Mouse (Mus musculus) kidney, embryonic 16.5 days (tissue): ENCODE measurements at regions not wholly inside any gene's neighbourhood (a gene's known extent, or its start where the extent isn't known, plus 50 kb on each side); places are given as distances from the start of the nearest gene placed in this dataset.
"Not testable (repeated sequence)": the region's sequence is repeated elsewhere in the genome, so short reads cannot be mapped to it uniquely, and the experiment has no call there.

Source experiments
- ATAC-seq: fragments of 200-750 bp; cut with Nextera tagmentation; 2 replicates; pipeline ENCODE4 v1.8.0; 2017; ENCODE audit warnings: moderate TSS enrichment; ENCODE audit not compliant: low FRiP score, low TSS enrichment
- H3K27ac ChIP-seq: fragments of 300-500 bp; sonication (generic); 2 replicates; pipeline ENCODE4 v1.5.1; 2014; ENCODE audit warnings: low read length
- H3K27me3 ChIP-seq: fragments of 300-500 bp; sonication (generic); 2 replicates; pipeline ENCODE4 v1.6.1; 2014; ENCODE audit warnings: low read length, control low read depth, mixed read lengths; ENCODE audit not compliant: insufficient read depth
- H3K36me3 ChIP-seq: fragments of 300-500 bp; sonication (generic); 2 replicates; pipeline ENCODE4 v1.6.1; 2014; ENCODE audit warnings: low read length, control low read depth, mixed read lengths; ENCODE audit not compliant: insufficient read depth
- H3K4me1 ChIP-seq: fragments of 300-500 bp; sonication (generic); 2 replicates; pipeline ENCODE4 v1.6.1; 2014; ENCODE audit warnings: low read length, control low read depth, mixed read lengths; ENCODE audit not compliant: insufficient read depth
- H3K4me2 ChIP-seq: fragments of 300-500 bp; sonication (generic); replicated peaks from 2 replicates; pipeline ENCODE4 v1.6.1; 2014; ENCODE audit warnings: low read depth, low read length
- H3K4me3 ChIP-seq: fragments of 300-500 bp; sonication (generic); 2 replicates; pipeline ENCODE4 v1.5.1; 2014; ENCODE audit warnings: mild to moderate bottlenecking, low read length
- H3K9ac ChIP-seq: fragments of 300-500 bp; sonication (generic); replicated peaks from 2 replicates; pipeline ENCODE4 v1.6.1; 2014; ENCODE audit warnings: low read length
- H3K9me3 ChIP-seq: fragments of 300-500 bp; sonication (generic); 2 replicates; pipeline ENCODE4 v1.6.1; 2016; ENCODE audit warnings: low read length, control low read depth
- WGBS: fragments of 180-500 bp; shearing (Covaris S2); extraction: QIAGEN DNeasy Blood & Tissue Kit; methylation state at CpG from one replicate; pipeline ENCODE4 v1.1.7; 2014; 5-methylcytosine and 5-hydroxymethylcytosine counted together

DNA sequence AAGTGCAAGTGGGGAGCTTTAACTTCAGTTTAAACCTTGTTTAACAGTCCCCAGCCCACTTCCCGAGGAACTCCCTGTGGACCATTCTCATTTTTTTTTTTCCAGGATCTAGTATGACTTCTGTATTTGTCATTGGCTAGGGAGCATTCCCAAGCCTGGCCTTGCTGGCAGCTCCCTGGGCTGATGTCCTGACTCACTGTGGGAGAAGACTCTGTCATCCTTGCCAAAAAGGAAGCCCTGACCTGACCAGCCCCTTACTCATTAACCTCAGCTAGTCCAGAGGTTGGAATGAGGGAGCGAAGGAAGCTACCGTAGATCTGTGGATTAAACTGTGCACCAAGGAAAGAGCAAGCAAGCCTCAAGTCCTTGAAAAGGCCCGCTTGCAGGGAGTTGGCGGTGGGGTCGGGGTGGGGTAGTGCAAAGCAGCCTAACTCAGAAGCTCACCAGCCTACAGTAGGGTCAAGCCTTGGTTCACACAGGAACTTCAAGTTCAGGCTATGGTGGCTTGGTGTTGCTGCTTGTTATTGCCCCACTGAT, 130.3 kb downstream of the Kcnrg start:
- H3K36me3 ChIP-seq, result no peaks in the 10 kb centered on the region
- WGBS, result 65% methylated on average over 6 of the region's 6 CpGs
- ATAC-seq, result peak; percentile 80
- peak overlapping the region; percentile 75 for H3K27ac ChIP-seq
- no peaks in the 10 kb centered on the region for H3K27me3 ChIP-seq
- no peak overlapping the region for H3K4me3 ChIP-seq
- H3K9me3 ChIP-seq, result no peaks in the 10 kb centered on the region
- peak overlapping the region; percentile 22; the same call in 1 of the 2 replicates for H3K4me2 ChIP-seq
- H3K4me1 ChIP-seq, result peaks cover 23% of the 10 kb centered on the region
- no peak overlapping the region for H3K9ac ChIP-seq

DNA sequence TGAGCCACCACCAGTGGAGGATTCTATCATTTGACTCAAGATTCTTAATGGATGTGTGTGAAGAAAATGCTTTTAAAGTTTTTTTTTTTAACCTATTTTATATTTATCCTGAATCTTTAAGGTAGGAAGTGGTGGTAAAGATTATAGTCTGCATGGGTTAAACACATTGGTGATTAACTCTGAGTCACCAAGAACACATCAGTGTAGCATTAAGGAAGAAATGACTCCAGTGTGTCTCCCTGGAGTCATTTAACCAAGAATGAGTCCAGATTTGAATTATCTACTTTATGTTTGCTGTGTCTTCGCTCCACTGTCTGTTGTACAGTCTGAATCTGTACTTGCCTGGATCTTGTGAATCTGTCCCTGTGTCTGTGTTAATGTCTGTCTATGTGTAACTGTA, 132.2 kb downstream of the Kcnrg start:
- H3K27me3 ChIP-seq, result no peaks in the 10 kb centered on the region
- no peak overlapping the region for H3K4me2 ChIP-seq
- 97% methylated on average over 1 of the region's 1 CpGs for WGBS

DNA sequence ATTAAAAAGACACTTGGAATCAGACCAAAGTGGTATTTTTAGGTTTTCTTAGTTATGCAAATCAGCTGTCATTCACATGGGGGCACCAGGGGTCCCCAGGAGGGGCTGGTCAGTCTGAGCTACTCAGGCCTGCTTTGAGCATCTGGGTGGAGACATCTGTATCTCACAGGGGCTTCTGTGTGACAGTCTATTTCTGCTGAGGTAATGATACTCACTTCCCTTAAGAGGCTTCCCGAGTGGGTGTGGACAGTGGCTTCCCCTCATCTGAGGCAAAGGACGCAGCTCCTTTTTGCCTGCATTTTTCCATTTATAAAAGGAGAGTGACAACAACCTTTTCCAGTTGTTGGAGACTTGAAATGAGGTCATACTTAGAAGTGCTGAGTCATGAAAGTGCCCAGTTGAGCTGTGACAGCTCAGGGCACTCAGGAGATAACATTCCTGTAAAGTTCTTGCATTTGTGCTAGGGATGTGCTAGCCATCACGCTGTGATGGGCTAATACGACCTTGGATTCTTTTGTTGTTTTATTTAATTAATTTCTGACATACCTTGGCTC, 136.7 kb downstream of the Kcnrg start:
- ATAC-seq, result no peak
- H3K27ac ChIP-seq, result no peak overlapping the region
- H3K27me3 ChIP-seq, result no peaks in the 10 kb centered on the region
- no peaks in the 10 kb centered on the region for H3K4me1 ChIP-seq
- no peaks in the 10 kb centered on the region for H3K36me3 ChIP-seq
- no peak overlapping the region for H3K4me3 ChIP-seq
- no peak overlapping the region for H3K4me2 ChIP-seq
- 44% methylated on average over 4 of the region's 4 CpGs for whole genome bisulfite sequencing
- no peak overlapping the region for H3K9ac ChIP-seq
- no peaks in the 10 kb centered on the region for H3K9me3 ChIP-seq

More for the DNA sequence above, 132.2 kb downstream of the Kcnrg start:
- no peak overlapping the region for H3K27ac ChIP-seq
- no peaks in the 10 kb centered on the region for H3K36me3 ChIP-seq
- no peak for ATAC-seq
- H3K4me3 ChIP-seq, result no peak overlapping the region
- H3K9me3 ChIP-seq, result no peaks in the 10 kb centered on the region
- peaks cover 23% of the 10 kb centered on the region for H3K4me1 ChIP-seq
- no peak overlapping the region for H3K9ac ChIP-seq

DNA sequence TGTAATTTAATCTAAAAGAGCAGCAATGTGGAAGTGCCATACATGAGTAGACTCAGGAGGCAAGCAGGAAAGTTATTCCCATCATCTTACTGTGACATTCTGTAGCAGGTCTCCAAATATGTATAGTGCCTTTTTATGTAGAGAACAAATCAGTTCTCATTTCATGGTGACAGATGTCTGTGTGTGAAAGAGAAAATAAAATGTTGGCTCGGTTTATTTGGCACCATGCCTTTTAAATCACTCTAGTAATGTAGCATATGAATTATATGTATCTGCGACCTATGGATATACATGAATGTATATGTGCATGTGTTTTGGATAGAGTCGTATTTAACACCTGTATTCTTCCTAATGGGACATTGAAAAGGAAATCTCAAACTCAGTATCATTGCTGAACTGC, 146.2 kb downstream of the Kcnrg start:
- no peaks in the 10 kb centered on the region for H3K27me3 ChIP-seq
- H3K4me3 ChIP-seq, result no peak overlapping the region
- no peak overlapping the region for H3K9ac ChIP-seq
- H3K4me2 ChIP-seq, result no peak overlapping the region
- no peaks in the 10 kb centered on the region for H3K9me3 ChIP-seq
- 67% methylated on average over 3 of the region's 3 CpGs for WGBS
- no peaks in the 10 kb centered on the region for H3K36me3 ChIP-seq
- H3K27ac ChIP-seq, result no peak overlapping the region
- no peak for ATAC-seq
- H3K4me1 ChIP-seq, result peaks cover 10% of the 10 kb centered on the region

DNA sequence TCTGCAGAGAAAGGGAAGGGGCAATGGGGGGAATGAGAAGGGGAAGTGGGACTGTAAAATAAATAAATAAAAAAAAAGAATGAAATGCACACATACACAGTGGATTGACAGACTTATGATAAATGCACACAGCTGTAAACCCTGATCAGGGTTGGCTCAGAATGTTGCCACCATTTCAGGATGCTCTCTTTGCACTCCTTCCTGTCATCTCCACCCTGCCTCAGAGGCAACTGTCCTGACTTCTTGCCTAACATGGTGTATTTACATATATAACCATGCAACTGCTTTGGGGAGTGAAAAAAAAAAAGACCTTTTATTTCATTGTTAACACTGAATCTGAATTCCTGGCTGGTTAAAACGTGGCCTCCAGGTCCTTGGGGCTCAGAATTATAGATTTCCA, 149.4 kb downstream of the Kcnrg start:
- H3K27ac ChIP-seq, result no peak overlapping the region
- H3K36me3 ChIP-seq, result no peaks in the 10 kb centered on the region
- no peaks in the 10 kb centered on the region for H3K9me3 ChIP-seq
- H3K4me1 ChIP-seq, result peaks cover 10% of the 10 kb centered on the region
- no peak for ATAC-seq
- 14% methylated on average over 1 of the region's 1 CpGs for WGBS
- H3K27me3 ChIP-seq, result no peaks in the 10 kb centered on the region
- H3K4me3 ChIP-seq, result no peak overlapping the region
- H3K4me2 ChIP-seq, result peak overlapping the region; percentile 45; the same call in 1 of the 2 replicates
- H3K9ac ChIP-seq, result no peak overlapping the region

DNA sequence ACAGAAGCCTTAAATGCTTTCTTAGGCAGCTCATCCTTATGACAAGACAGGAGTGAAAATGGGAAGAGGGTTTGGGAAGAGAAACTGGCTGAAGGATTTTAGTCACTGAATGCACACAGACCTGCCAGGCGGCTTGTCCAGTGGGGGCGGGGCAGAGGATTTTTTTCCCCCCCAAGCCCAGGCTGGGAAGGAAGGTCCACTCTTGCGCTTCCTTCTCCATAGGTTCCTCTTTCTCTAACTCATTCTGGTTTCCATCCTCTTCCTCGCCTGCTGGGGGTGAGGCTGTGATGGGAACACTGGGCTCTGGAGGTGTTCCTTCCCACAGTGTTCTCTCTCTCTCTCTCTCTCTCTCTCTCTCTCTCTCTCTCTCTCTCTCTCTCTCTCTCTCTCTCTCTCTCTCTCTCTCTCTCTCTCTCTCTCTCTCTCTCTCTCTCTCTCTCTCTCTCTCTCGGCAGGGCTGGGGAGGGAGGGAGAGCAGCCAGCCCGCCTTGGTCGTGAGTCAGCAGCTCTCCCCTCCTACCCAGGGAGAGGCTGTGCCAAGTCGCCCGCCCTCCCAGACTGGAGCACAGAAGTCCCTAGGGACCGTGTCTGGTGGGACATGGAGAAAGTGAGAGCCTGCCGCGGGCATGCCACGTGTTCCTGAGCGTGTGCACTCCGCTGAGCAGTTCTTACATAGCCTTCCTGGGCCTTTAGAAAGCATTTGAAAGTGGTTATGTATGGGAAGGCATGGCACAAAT, 150.0 kb downstream of the Kcnrg start:
- Histone ChIP-seq H3K4me1 (peaks cover 16% of the 10 kb centered on the region), H3K36me3 (no peaks in the 10 kb centered on the region), H3K9ac (0 out of 2 replicates have a peak overlapping the region, but pooled peaks have one; percentile 5), H3K9me3 (no peaks in the 10 kb centered on the region), H3K27me3 (no peaks in the 10 kb centered on the region), H3K4me2 (peak overlapping the region; percentile 45), H3K4me3 (peak overlapping the region; percentile 21), H3K27ac (peak overlapping the region; percentile 9; the same call in 1 of the 2 replicates)
- WGBS, result 11% methylated on average over 14 of the region's 15 CpGs
- peak; percentile 93 for ATAC-seq

DNA sequence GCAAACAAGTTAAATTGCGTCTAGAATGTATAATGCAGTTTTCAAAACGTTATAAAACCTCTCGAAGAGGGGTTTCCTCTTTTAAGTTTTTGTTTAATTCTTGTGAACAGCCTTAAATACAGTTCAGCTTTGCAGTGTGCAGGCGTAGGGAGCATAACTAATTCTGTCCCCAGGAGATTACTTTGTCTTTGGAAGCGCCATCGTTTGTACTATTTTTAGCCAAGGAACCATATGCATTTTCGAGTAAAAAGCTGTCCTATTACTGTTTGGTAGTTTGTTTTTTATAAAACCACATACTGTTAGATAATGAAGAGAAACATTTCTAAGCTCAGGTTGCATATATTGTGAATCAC, 150.5 kb downstream of the Kcnrg start:
- H3K4me1 ChIP-seq, result peaks cover 16% of the 10 kb centered on the region
- H3K4me3 ChIP-seq, result peak overlapping the region; percentile 21
- peak overlapping the region; percentile 9; the same call in 1 of the 2 replicates for H3K27ac ChIP-seq
- peak overlapping the region; percentile 45 for H3K4me2 ChIP-seq
- no peaks in the 10 kb centered on the region for H3K36me3 ChIP-seq
- H3K9me3 ChIP-seq, result no peaks in the 10 kb centered on the region
- H3K27me3 ChIP-seq, result no peaks in the 10 kb centered on the region
- 32% methylated on average over 7 of the region's 7 CpGs for WGBS
- H3K9ac ChIP-seq, result 0 out of 2 replicates have a peak overlapping the region, but pooled peaks have one; percentile 5
- no peak for ATAC-seq

DNA sequence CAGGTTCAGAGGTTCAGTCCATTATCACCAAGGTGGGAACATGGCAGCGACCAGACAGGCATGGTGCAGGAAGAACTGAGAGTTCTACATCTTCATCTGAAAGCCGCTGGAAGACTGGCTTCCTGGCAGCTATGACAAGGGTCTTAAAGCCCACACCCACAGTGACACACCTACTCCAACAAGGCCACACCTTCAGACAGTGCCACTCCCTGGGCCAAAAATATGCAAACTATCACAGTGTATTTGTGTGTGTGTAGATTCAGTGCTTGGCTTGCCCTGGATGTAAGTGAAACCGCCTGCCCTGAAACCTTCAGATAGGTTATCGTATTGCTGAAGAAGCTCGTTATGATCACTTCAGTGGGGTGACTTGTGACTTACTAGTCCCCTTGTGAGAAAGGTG, 151.3 kb downstream of the Kcnrg start:
- H3K9me3 ChIP-seq, result no peaks in the 10 kb centered on the region
- H3K9ac ChIP-seq, result no peak overlapping the region
- H3K27me3 ChIP-seq, result no peaks in the 10 kb centered on the region
- H3K4me3 ChIP-seq, result no peak overlapping the region
- WGBS, result 86% methylated on average over 5 of the region's 5 CpGs
- no peak overlapping the region for H3K4me2 ChIP-seq
- H3K4me1 ChIP-seq, result peaks cover 16% of the 10 kb centered on the region
- no peak overlapping the region for H3K27ac ChIP-seq
- no peak for ATAC-seq
- no peaks in the 10 kb centered on the region for H3K36me3 ChIP-seq

DNA sequence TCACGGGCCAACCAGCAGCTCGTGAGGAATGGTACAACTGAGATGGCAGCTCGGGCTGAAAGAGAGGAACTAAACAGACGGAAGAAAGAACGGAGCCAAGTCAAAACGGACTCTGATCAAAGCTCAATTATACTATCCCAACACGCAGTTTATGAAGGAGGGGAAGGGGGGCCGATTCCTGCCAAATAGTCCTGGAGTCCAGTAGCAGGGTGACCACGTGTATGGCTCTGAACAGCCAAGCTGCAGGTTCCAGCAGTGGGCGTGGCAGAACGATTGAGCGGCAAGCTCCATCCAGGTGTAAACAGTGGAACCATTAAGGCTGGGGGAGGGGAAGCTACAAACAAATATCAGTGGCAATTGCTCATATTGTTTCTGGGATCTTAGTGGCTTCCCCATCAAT, 152.9 kb downstream of the Kcnrg start:
- peaks cover 16% of the 10 kb centered on the region for H3K4me1 ChIP-seq
- H3K27ac ChIP-seq, ATAC-seq, H3K4me2 ChIP-seq, H3K27me3 ChIP-seq, H3K9ac ChIP-seq, H3K36me3 ChIP-seq, H3K9me3 ChIP-seq, H3K4me3 ChIP-seq: not testable (repeated sequence)
- 73% methylated on average over 12 of the region's 12 CpGs for WGBS

DNA sequence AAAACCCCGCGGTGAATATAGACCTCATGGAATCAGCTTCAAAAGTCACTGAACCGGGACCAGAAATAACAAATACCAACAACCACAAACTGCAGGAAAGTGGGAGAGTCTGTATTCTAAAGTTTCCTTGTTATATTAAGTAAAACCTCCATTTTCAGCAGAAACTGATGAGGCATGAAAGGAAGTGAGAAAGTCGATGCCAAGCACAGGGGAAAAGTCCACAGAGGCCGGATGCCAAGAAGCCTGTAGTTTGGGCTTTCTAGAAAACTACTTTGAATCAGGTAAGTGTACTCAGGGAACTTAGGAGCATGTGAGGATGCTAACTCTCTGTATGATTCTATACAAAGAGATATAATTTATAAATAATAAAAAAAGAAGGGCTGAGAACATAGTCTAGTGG, 154.8 kb downstream of the Kcnrg start:
- Histone ChIP-seq H3K36me3 (no peaks in the 10 kb centered on the region), H3K9me3 (0 out of 2 replicates have a peak, but pooled peaks cover 4% of the 10 kb centered on the region), H3K4me3 (no peak overlapping the region), H3K27me3 (no peaks in the 10 kb centered on the region), H3K4me1 (peaks cover 11% of the 10 kb centered on the region), H3K9ac (no peak overlapping the region), H3K4me2 (no peak overlapping the region), H3K27ac (0 out of 2 replicates have a peak overlapping the region, but pooled peaks have one; percentile 1)
- 36% methylated on average over 5 of the region's 5 CpGs for WGBS
- ATAC-seq, result no peak
